Mouse (Mus musculus): Measurements from ENCODE around the gene Pik3c2b. TPM values are rescaled to one million over a fixed set of nuclear protein-coding genes. Genes with fewer than 3 reads are reported as not detected.

Gene Pik3c2b
- polyA plus RNA-seq, 1 experiment = 1.8 TPM

DNA sequence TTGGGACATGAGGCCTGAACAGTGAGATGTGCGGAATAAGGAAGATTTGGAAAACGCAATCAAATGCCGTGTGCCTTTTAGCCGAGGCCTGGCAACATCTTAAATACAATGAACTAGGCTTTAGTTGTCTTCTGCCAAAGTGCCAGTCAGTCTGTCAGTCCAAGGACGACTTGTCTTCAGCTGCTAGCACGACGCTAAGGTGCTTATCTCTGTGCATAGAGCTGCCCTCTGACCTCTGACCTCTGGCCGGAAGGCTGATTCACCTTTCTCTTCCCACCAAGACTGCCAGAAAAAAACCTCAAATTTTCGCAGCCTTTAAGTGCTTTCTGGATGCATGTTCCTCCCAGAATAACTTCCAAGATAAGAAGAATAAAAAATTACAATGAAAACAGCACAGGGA is 81.9 kb downstream of the Pik3c2b start:
- Histone ChIP-seq H3K36me3 (ENCODE audit: control insufficient read depth, insufficient read depth) (no peaks in the 10 kb centered on the region), H3K79me2 (ENCODE audit: control insufficient read depth, insufficient read depth) (peaks cover 11% of the 10 kb centered on the region), H3ac (ENCODE audit: control insufficient read depth, insufficient read length) (no peak overlapping the region), H3K4me3 (no peak overlapping the region), H3K4me2 (ENCODE audit: low read depth) (no peak overlapping the region), H3K27me3 (ENCODE audit: control insufficient read depth, insufficient read depth, insufficient read length) (no peaks in the 10 kb centered on the region)
- TF ChIP-seq CEBPB (IDR thresholded peaks at IDR 0.05; ENCODE audit: insufficient read depth, poor library complexity, severe bottlenecking) (no peak), MYOD1 (IDR thresholded peaks at IDR 0.05; ENCODE audit: control insufficient read depth in 1 of 3, insufficient read length in 2 of 3, low read depth in 2 of 3) (no peak), TCF3 (IDR thresholded peaks at IDR 0.05; ENCODE audit: insufficient read length, low read depth) (no peak), E2F4 (IDR thresholded peaks at IDR 0.05; ENCODE audit: insufficient read depth) (no peak), POLR2AphosphoS2 (IDR thresholded peaks at IDR 0.05; ENCODE audit: insufficient read length, low read depth) (no peak), SRF (IDR thresholded peaks at IDR 0.05; ENCODE audit: control insufficient read depth, insufficient read length, low read depth) (no peak), MYOG (IDR thresholded peaks at IDR 0.05; ENCODE audit: control insufficient read depth in 1 of 3, insufficient read depth in 1 of 3, insufficient read length in 2 of 3, low read depth in 2 of 3) (no peak), POLR2A (IDR thresholded peaks at IDR 0.05; ENCODE audit: insufficient read length, low read depth) (no peak), REST (IDR thresholded peaks at IDR 0.05; ENCODE audit: insufficient read depth, insufficient read length) (no peak)

DNA sequence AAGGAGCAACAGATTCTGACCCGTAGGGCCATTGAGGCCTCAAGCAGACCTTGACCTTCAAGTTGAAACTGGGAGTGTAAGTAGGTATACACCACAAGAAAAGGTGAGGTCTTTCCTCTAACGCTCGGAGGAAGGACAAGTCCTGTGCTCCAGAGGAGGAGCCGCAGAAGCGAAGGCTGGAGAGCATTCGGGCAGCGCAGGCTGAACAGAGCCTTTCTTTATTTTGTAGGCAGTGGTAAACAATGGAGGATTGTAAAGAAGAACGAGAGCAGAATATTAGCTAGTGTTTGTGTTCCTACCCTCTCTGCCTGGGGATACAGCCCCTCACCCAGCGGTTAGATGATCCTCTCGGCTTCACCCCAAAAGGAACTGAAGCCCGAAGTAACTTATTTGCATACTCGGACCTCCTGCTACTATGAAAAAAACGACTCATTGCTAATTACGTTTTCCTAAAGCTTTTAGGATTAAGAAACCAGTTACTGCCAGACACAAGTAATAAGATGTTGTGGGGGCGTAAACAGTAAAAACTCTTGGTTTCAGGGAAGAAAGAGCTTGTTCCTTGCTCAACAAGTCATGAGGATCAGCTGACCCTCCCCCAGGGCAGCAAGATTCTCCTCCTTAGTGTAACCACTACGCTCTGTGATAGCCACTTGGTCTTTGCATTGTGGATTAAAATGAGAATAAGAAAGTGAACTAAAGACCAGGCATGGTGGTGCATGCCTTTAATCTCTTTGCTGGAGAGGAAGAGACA is 84.2 kb downstream of the Pik3c2b start:
- peak overlapping the region; percentile 92 for H3K4me2 ChIP-seq (ENCODE audit: low read depth)
- H3K4me3 ChIP-seq = peak overlapping the region; percentile 100
- peaks cover 34% of the 10 kb centered on the region for H3K79me2 ChIP-seq (ENCODE audit: control insufficient read depth, insufficient read depth)
- no peaks in the 10 kb centered on the region for H3K27me3 ChIP-seq (ENCODE audit: control insufficient read depth, insufficient read depth, insufficient read length)
- peaks cover 18% of the 10 kb centered on the region for H3K36me3 ChIP-seq (ENCODE audit: control insufficient read depth, insufficient read depth)
- no peak for TF ChIP-seq E2F4 (IDR thresholded peaks at IDR 0.05; ENCODE audit: insufficient read depth)
- TF ChIP-seq TCF3 (IDR thresholded peaks at IDR 0.05; ENCODE audit: insufficient read length, low read depth) = no peak
- no peak overlapping the region for H3ac ChIP-seq (ENCODE audit: control insufficient read depth, insufficient read length)

DNA sequence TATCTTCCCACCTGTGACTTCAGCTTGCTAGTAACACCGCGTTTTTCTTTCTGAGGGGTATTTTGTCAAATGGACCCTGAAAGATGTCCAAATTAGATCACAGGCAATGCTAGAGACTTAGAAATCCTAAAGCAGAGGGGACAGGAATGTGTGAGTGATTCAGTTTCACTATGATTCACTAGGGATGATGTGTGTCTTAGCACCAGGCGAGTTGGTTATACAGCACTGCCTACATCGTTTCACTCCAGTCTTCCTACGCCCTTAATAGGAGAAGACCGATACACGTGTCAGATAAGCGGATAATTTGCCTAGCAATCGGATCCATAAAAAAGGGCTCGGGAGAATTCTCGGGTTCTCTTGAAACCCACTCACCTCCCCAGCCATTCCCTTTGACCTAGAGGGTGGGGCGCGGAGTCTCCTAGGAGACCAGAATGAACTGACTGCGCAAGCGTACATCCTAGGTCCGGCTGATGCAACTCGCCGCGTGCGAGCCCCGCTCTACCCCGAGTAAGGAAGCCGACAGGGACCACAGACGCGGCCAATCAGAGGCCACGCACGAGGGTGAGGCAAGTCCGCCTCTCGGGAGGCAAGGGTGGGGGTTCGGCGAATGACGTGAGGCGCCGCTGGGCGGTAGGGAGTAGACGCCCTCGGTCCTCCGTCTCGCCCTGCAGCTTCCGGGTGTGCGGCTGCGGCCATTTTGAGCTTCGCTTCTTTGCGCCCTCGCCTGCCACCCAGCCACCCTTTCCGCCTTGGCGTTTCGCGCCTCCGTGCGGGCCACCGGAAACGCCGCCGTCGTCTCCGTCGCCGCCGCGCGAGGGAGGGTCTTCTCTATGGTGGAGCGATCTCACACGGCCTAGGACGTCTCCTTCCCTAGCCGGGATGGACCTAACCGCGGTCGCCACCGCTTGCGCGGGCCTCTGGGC is 85.4 kb downstream of the Pik3c2b start, which contains the start of gene Ppp1r15b:
Gene Ppp1r15b (plus strand): TSS at position 506 of the 923 bp plus-strand sequence.
- Histone ChIP-seq H3K79me2 (ENCODE audit: control insufficient read depth, insufficient read depth) (peaks cover 46% of the 10 kb centered on the region), H3K4me2 (ENCODE audit: low read depth) (peak within 1 kb of the TSS; percentile 96), H3K4me3 (peak within 1 kb of the TSS; percentile 100), H3K36me3 (ENCODE audit: control insufficient read depth, insufficient read depth) (peaks cover 22% of the 10 kb centered on the region), H3K27me3 (ENCODE audit: control insufficient read depth, insufficient read depth, insufficient read length) (no peaks in the 10 kb centered on the region), H3ac (ENCODE audit: control insufficient read depth, insufficient read length) (peak within 1 kb of the TSS; percentile 81)
- TF ChIP-seq USF1 (IDR thresholded peaks at IDR 0.05; ENCODE audit: low read depth) (no peak), E2F4 (IDR thresholded peaks at IDR 0.05; ENCODE audit: insufficient read depth) (peak; percentile 52), CEBPB (IDR thresholded peaks at IDR 0.05; ENCODE audit: insufficient read depth, poor library complexity, severe bottlenecking) (peak; percentile 89), MAX (IDR thresholded peaks at IDR 0.05; ENCODE audit: low read depth) (peak; percentile 93), TCF3 (IDR thresholded peaks at IDR 0.05; ENCODE audit: insufficient read length, low read depth) (no peak), MYOG (IDR thresholded peaks at IDR 0.05; ENCODE audit: control insufficient read depth in 1 of 3, insufficient read depth in 1 of 3, insufficient read length in 2 of 3, low read depth in 2 of 3) (peak in 1 of 3 experiments; percentile 14), TCF12 (IDR thresholded peaks at IDR 0.05; ENCODE audit: insufficient read depth, poor library complexity, severe bottlenecking) (no peak), MYOD1 (IDR thresholded peaks at IDR 0.05; ENCODE audit: control insufficient read depth in 1 of 3, insufficient read length in 2 of 3, low read depth in 2 of 3) (peak in 2 of 3 experiments; percentile 21 to 55), SRF (IDR thresholded peaks at IDR 0.05; ENCODE audit: control insufficient read depth, insufficient read length, low read depth) (peak; percentile 82), POLR2A (IDR thresholded peaks at IDR 0.05; ENCODE audit: insufficient read length, low read depth) (peak; percentile 99), REST (IDR thresholded peaks at IDR 0.05; ENCODE audit: insufficient read depth, insufficient read length) (peak; percentile 34), POLR2AphosphoS2 (IDR thresholded peaks at IDR 0.05; ENCODE audit: insufficient read length, low read depth) (peak; percentile 96)

DNA sequence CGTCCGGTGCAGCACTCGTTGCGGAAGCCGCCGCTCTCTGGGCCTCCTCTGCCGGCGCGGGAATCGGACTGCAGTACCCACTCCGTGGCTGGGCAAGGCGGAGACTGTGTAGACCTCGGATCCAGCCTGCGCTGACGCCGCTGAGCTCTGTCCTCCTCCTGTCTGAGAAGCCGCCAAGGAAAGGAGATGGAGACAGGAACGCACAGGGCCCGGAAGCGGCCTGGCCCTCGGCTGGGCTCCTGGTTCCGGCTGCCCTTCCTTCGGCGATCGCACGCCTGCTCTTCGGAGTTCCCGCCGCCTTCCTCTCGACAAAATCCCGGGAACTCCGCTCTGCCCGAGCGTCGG is 86.1 kb downstream of the Pik3c2b start:
- peak overlapping the region; percentile 81 for H3ac ChIP-seq (ENCODE audit: control insufficient read depth, insufficient read length)
- peak overlapping the region; percentile 100 for H3K4me3 ChIP-seq
- H3K4me2 ChIP-seq (ENCODE audit: low read depth) = peak overlapping the region; percentile 96
- peaks cover 25% of the 10 kb centered on the region for H3K36me3 ChIP-seq (ENCODE audit: control insufficient read depth, insufficient read depth)
- H3K27me3 ChIP-seq (ENCODE audit: control insufficient read depth, insufficient read depth, insufficient read length) = no peaks in the 10 kb centered on the region
- H3K79me2 ChIP-seq (ENCODE audit: control insufficient read depth, insufficient read depth) = peaks cover 53% of the 10 kb centered on the region
- TF ChIP-seq POLR2A (IDR thresholded peaks at IDR 0.05; ENCODE audit: insufficient read length, low read depth) (no peak), TCF12 (IDR thresholded peaks at IDR 0.05; ENCODE audit: insufficient read depth, poor library complexity, severe bottlenecking) (no peak), MYOG (IDR thresholded peaks at IDR 0.05; ENCODE audit: control insufficient read depth in 1 of 3, insufficient read depth in 1 of 3, insufficient read length in 2 of 3, low read depth in 2 of 3) (no peak), CEBPB (IDR thresholded peaks at IDR 0.05; ENCODE audit: insufficient read depth, poor library complexity, severe bottlenecking) (no peak), SRF (IDR thresholded peaks at IDR 0.05; ENCODE audit: control insufficient read depth, insufficient read length, low read depth) (no peak), POLR2AphosphoS2 (IDR thresholded peaks at IDR 0.05; ENCODE audit: insufficient read length, low read depth) (no peak), MYOD1 (IDR thresholded peaks at IDR 0.05; ENCODE audit: control insufficient read depth in 1 of 3, insufficient read length in 2 of 3, low read depth in 2 of 3) (no peak), REST (IDR thresholded peaks at IDR 0.05; ENCODE audit: insufficient read depth, insufficient read length) (no peak), MAX (IDR thresholded peaks at IDR 0.05; ENCODE audit: low read depth) (no peak), USF1 (IDR thresholded peaks at IDR 0.05; ENCODE audit: low read depth) (no peak), TCF3 (IDR thresholded peaks at IDR 0.05; ENCODE audit: insufficient read length, low read depth) (no peak)

Data from myocyte (in vitro differentiated cells).